Mouse (Mus musculus) R1 (cell line): Measurements from ENCODE around the gene Magi1.

Experiments
- DNase-seq: peaks from one replicate; pipeline ENCODE4 v3.0.0-alpha.2; 2018; ENCODE audit warnings: low read depth, low spot score

Magi1 gene

GRCm38 (mm10) chr6:94063542-94063941 lies 220.2 kb downstream of the Magi1 start:
- no peak for DNase-seq

DNA sequence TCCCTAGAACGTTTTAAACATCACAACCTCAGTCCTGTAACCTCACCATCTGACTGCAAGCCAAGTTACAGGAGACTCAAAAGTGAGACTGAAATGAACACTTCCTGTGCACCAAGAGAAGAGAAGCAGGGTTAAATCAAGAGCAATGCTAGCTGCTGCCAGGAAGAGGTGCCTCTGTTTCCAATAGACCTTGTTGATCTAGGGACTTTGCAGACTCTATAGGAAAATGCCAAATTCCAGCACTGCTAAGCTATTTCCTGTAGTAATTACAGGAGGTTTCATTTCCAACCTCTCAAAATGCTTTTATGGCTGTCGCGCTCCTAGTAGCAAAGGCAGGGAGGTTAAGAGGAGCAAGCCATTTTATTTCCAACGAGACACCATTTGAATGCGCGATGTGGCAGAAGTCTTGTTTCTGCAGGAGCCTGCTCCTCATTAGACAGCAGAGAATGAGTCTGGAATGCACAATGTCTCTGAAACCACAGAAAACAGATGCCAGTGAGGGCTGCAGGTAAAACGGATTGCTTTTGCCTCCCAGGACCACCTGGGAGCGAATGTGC lies 222.2 kb downstream of the Magi1 start:
- DNase-seq: no peak

DNA sequence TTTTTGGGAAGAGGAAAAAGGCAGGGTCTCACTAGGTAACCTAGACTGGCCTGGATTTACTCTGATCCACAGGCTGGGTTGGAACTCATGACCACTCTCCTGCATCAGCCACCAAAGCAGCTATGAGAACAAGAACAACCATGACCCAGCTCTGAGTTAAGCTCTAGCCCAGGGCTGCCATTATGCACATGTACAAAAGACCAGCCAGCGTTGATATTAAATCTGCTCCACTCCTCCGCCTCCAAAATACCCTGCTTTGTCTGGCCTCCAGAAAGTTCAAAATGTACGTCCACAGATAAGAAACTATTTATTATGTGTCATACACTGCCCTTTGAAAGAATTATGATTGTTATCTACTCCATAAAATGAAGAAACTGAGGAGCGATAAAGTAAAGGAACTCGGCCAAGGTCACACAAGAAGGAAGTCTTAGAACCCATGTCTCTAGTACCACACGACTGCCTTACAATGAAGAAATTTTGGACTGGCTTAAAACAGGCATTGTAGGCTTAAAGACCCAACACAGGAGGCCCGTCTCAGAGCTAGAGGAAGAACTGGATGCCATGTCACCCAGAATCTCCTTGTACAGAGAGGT lies 223.0 kb downstream of the Magi1 start:
- no peak for DNase-seq

DNA sequence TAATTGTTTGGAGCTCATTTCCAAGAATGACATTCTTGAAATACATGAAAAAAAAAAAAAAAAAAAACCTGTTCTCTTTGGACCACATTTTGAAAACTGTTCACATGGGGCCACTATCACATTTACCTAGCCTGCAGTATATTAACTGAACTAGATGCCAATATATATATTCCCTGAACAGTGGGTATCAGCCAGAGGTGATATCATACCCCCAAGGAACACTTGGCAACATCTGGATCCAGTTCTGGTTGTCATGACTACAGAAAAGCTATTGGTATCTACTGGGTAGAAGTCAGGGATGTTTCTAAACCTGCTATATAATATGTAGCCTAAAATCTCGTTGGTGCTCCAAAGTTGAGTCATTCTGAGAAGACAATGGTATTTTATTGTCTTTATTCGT lies 224.6 kb downstream of the Magi1 start:
- no peak for DNase-seq

- DNase-seq: peak; percentile 46
Observed at GRCm38 (mm10) chr6:94053920-94054319, 229.8 kb downstream of the Magi1 start.

- DNase-seq: no peak
Observed at GRCm38 (mm10) chr6:94045180-94045579, 238.5 kb downstream of the Magi1 start.

- peak; percentile 40 for DNase-seq
Observed at GRCm38 (mm10) chr6:94043461-94043860, 240.3 kb downstream of the Magi1 start.

- DNase-seq: peak; percentile 59
Observed at GRCm38 (mm10) chr6:94040093-94040492, 243.6 kb downstream of the Magi1 start.

DNA sequence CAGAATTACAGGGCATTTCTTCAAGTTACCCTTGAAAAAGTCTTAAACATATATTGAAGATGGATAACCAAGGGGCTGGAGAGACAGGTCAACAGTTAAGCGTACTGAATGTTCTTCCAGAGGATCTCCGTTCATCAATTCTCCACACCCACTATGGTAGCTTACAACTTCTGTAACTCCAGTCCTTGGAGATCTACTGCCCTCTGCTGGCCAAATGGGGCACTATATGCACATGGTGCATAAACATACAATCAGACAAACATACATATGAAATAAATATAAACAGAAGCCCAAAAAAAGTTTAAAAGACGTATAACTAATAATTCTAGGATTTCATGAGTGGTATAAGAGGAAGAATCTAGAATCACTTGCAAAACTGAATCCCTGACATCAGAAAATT lies 244.8 kb downstream of the Magi1 start:
- peak; percentile 84 for DNase-seq

- peak; percentile 58 for DNase-seq
Observed at GRCm38 (mm10) chr6:94036554-94036953, 247.2 kb downstream of the Magi1 start.

DNA sequence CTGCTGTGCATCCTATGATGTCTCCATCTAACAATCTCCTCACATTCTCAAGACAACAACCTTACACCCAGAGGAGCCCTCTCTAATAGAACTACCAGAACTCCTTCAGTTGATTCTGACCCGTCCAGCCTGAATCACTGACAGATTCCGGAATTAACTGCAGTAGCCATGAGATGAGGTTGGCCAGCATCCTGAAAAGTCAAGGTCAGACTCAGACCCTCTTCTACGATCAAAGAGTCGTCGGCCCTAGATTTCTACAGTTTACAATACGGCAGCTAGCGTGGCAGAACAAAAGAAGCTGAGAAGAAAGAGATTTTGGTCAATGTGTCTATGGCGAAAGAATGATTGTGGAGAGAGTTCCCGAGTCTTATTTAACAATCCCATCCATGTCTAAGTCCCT lies 257.4 kb downstream of the Magi1 start:
- DNase-seq: no peak

DNA sequence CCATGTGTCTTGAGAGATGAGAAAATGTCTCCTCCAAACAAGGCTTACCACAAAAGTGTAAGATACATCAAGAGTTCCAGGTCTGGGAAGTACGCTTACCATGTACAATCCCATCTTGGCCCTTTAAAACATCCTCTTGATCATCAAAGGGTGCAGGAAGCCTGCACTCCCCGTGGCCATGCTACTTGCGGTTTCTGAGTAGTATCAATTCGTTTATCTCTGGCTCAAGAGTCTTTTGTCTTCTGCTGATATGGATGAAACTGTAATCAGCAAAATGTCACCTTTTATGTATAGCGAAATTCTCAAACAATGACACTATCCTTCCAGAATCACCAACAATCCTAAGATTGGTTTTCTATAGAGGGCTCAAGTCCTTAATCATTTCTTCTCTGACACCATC lies 261.3 kb downstream of the Magi1 start:
- DNase-seq: no peak

DNA sequence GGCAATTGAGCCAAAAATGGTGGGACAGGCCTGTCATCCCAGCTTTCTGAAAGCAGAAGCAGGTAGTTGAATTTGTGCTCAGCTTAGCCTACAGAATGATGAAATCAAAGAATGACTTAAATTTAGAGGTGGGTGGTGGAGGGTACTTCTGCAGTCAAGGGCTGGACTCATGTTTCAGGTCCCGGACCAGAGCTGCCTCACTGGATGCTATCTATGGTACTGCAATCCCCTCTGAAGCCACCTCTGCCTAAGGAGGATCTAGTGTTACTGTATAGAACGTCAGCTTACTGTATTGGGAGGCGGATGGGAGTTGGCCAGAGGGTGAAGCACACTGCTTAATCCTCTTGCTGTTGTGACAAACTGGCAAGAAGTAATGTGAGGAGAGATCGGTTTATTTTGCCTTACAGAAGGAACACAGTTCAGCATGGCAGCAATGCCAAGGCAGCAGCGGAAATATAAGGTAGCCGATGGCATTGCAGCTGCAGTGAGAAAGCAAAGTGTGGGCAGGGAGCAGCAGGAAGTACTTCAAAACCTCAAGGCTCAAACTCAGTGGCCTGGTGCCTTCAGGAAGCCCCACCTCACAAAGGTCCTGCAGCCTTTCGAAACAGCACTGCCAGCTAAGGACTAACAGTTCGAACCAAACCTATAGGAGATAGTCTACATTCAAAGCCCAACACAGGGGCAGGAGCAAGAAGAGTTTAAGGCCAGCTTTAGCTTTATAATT lies 262.3 kb downstream of the Magi1 start:
- no peak for DNase-seq

DNA sequence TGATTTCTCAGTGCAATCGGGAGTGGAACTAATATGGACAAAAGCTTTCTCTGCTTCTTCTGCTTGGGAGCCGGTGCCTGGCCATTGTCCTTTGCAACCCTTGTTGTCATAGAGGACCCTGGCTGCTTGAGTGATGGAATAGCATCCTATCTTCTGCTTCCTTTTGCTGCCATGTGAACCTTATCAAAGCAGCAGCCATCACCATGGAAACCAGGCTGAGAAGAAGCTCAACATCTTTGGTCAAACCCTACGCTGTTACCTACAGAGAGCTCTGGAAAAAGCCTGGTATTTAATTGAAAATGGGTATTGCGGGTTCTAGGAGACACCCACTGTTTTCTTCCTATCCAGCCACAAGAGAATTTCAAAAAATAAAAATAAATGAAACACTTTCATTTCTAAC lies 263.2 kb downstream of the Magi1 start:
- DNase-seq: peak; percentile 32

- peak; percentile 89 for DNase-seq
Observed at GRCm38 (mm10) chr6:94019935-94020334, 263.8 kb downstream of the Magi1 start.

GRCm38 (mm10) chr6:94013761-94014160 lies 270.0 kb downstream of the Magi1 start:
- DNase-seq: no peak

DNA sequence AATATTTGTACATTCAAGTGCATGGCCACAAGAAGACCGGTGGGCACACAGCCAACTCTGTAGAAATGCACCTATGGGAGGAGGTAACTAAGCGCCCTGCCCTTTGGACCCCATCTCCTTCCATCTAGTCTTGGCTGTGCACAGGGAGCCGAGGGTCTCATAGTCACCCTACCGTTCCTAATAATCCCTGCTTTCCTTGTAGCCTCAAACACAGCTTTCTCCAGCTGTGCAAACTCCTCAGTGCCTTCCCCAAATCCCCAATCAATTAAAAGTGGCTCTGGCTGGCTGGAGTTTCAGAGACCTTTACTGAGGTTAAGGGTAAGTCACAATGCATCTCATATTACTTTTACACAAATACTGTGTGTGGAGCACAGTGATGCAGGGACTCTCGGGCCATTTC lies 271.8 kb downstream of the Magi1 start:
- DNase-seq: no peak

- DNase-seq: no peak
Observed at GRCm38 (mm10) chr6:94011521-94011920, 272.2 kb downstream of the Magi1 start.

DNA sequence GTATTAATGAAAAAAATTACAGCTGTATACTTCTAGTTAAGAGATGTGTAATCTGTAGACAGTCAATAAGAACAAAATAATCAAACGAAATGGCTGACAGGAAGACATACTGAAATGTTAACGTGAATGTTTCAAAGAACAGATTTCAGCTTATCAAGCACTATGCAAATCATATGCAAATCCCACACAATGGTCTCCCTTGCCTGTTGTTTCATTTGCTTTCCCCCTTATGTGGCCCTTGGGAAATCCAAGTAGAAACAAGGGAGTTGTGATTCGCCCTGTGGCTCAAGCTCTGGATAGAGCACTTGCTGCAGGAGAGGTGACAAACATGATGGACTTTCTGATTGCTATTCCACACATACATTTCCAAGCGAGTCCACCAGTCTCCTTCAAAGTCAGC lies 275.1 kb downstream of the Magi1 start:
- no peak for DNase-seq

DNA sequence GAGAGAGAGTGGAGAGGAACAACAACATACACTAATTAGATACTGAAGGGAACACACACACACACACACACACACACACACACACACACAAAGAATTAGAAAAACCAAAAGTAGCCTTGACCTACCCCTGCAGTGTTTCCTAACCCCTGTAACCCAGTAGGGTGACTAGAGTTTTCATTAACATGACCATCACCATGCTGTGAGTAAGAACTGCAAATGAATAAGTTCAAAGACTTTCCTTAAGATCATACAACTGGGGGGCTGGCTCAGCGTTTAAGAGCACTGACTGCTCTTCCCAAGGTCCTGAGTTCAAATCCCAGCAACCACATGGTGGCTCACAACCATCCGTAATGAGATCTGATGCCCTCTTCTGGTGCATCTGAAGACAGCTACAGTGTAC lies 280.1 kb downstream of the Magi1 start:
- peak; percentile 80 for DNase-seq

GRCm38 (mm10) chr6:93996841-93997485 lies 286.8 kb downstream of the Magi1 start:
- no peak for DNase-seq

GRCm38 (mm10) chr6:93987561-93987960 lies 296.2 kb downstream of the Magi1 start:
- peak; percentile 80 for DNase-seq

DNA sequence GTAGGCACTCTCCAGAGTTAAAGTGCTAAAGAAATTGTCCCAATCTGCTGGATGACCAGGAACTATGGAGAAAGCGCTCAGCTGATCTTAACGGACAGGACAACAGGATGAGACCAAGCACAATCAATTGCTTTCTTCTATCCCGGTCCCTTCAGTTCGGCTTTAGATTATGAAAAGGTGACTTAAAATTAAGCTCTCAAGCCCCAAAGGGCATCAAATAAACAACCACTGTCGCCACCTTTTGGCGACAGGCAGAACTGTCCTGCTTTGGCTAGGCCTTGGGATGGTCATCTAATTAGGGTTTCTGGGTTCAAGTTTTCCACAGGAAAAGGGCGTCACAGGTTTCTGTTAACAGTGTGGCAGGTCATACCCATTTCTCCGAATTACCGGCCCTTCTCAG lies 298.6 kb downstream of the Magi1 start:
- DNase-seq: peak; percentile 75
